Mouse (Mus musculus): ENCODE results near the gene Cpped1.

Cpped1 gene

GRCm38 (mm10) chr16:11774321-11774720, 134.9 kb downstream of the Cpped1 start:
- DNase-seq (ENCODE audit: low read depth, low spot score): no peak

GRCm38 (mm10) chr16:11772318-11772717, 136.9 kb downstream of the Cpped1 start:
- no peak for DNase-seq (ENCODE audit: low read depth, low spot score)

GRCm38 (mm10) chr16:11757951-11758350, 151.3 kb downstream of the Cpped1 start:
- DNase-seq (ENCODE audit: low read depth, low spot score): no peak

- DNase-seq (ENCODE audit: low read depth, low spot score): no peak
Measured at GRCm38 (mm10) chr16:11757471-11757870, 151.8 kb downstream of the Cpped1 start.

DNA sequence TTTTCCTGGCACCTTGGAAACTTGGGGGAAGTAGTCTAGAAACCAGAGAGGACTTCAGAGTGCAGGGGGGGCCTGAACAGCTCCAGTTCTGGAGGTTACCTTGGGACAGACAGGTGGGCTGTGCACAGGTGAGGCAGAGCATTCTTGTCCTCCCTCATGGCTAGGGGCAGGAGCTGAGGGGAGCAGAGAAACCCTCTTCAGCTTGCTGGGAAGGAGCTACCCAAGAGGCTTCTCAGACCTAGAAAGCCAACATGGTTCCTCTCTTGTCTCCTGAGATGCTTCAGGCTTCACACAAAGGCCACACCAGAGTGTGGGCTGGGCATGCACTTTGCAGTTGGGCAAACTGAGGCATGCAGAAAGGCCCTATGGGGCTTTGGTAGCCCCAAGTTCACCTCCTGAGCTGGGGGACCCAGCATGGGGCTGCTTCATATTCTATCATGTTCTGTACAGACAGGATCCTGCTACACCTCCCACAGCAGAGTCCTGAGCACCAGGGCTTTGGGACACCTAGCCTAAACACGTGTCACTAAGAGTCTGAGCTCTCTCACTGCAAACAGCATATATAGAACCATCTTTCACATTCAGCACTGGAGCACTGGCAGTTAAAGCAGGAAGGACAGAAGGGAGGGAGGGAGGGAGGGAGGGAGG, 152.5 kb downstream of the Cpped1 start:
- no peak for DNase-seq (ENCODE audit: low read depth, low spot score)

DNA sequence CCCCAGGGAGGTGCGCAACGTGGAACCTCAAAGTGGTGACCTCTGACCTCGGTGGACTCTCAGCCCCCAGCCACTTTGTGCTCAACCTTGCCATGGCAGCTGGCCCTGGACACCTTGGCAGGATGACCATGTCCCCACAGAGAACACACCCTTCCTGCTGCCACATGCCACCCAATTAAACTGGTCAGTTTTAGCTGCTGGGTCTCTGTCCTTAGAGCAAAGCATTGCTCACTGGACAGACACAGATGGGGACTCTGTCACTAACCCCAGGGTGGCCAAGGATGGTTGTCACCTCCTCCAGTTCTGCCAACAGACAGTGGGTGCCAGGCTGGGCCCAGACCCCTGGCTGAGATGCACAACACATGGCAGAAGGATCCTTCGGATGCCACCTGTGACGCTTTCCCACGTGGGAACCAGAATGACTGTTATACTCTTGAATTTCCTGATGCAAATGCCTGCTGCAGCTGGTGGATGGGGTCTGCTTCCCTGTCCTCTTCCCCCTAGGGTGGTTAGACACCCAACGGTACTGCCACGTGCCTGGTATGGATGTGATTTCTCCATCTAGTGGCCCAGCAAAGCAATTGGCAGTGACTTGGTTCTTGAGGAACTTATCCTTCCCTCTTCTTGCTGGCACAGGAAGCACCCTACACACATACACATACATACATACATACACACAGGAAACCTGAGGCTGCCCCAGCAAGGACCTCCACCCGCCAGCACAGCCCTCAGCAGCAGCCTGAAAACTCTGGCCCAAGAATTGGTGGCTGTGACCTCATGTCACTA, 153.8 kb downstream of the Cpped1 start:
- no peak for DNase-seq (ENCODE audit: low read depth, low spot score)

DNA sequence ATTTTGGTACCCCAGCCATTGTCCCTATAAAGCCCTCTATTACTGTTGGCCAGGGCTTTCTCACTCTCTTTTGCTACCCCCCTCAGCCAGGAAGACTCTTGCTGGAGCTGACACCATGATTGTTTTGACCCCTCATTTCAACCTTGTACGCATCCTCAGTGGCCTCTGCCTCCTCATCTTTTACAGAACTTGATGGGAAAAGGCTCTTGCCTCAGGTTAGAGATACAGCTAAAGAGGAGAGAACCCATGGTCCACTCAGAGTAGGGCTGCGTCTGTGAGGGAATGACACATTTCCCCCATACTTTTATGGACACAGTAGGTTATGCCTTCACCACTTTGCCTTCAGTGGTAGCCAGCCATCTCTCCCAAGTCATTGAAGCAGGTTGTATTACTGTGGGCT, 155.1 kb downstream of the Cpped1 start:
- no peak for DNase-seq (ENCODE audit: low read depth, low spot score)
